Mouse (Mus musculus): ENCODE data around the gene Rasal3. TPM values are rescaled to one million over a fixed set of nuclear protein-coding genes. Genes with fewer than 3 reads are reported as not detected.

Rasal3 gene
- 3.5 and 3.6 TPM in 2 replicates for polyA plus RNA-seq (2015; fragmentation: Nextera tagmentation; extraction: Ambion mirVana)

DNA sequence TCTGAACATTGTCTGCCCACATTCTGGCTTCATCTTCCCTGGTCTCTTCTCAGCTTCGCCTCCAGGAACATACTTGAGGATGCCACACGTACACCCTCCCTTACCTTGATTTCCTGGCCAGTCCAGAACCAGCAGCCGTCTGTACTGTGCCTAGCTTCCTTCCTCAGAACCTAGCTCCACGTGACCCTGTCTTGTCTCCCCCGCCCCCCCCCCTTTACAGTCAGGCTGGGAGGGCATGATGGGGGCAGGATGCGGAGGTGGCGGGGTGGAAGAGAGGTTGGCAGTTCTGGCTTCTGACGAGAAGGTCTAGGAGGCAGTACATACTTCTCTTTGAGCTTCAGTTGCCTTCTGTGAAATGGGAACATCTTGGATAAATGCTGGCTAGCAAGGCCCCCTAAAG, at the start of gene Rasal3:
Gene Rasal3 (minus strand): TSS at position 167 of the 400 bp plus-strand sequence.
- Histone ChIP-seq H3K36me3 (no peaks in the 10 kb centered on the region), H3K9me3 (replicated peaks) (no peaks in the 10 kb centered on the region), H3K4me3 (replicated peaks) (peak within 1 kb of the TSS; percentile 59), H3K27ac (peak within 1 kb of the TSS; percentile 29), H3K27me3 (no peaks in the 10 kb centered on the region), H3K4me2 (peak within 1 kb of the TSS; percentile 71), H3K4me1 (replicated peaks) (peaks cover 26% of the 10 kb centered on the region), H3K9ac (peak within 1 kb of the TSS; percentile 66)
- DNase-seq (no peak), ATAC-seq (ENCODE audit: low read depth) (0 out of 2 replicates have a peak, but pooled peaks have one; percentile 47)
- WGBS (ENCODE audit: insufficient replicate concordance) = 29% methylated on average over 8 of the region's 8 CpGs

DNA sequence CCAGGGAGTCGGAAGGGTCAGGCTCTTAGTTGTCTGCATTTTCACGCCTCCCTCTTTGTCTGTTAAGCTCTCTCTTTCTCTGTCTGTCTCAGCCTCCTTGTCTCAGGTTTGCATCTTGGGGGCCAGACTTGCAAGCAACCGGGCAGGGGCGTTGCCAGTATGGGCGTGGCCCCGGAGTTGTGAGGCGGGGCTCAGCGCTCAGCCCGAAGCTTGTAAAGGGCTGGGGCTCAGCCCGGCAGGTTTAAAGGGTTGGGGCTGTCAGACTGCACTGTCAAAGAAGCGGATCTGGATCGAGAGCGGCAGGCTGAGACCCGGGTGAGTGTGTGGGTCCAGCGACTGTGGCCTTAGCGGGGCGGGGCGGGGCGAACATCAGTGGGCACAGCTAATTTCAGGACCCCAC, 49.1 kb upstream of the Rasal3 start, which contains the start of gene Cyp4f39:
Gene Cyp4f39 (plus strand): TSS at position 242 of the 400 bp plus-strand sequence.
- DNase-seq (peak; percentile 57), ATAC-seq (ENCODE audit: low read depth) (peak; percentile 66)
- Histone ChIP-seq H3K9ac (peak within 1 kb of the TSS; percentile 41), H3K4me3 (replicated peaks) (peak within 1 kb of the TSS; percentile 41), H3K36me3 (no peaks in the 10 kb centered on the region), H3K27me3 (peaks cover 36% of the 10 kb centered on the region), H3K4me2 (peak within 1 kb of the TSS; percentile 63), H3K4me1 (replicated peaks) (peaks cover 44% of the 10 kb centered on the region), H3K27ac (no peak within 1 kb of the TSS), H3K9me3 (replicated peaks) (no peaks in the 10 kb centered on the region; the same call in 1 of the 2 replicates)
- 3% methylated on average over 19 of the region's 19 CpGs for WGBS (ENCODE audit: insufficient replicate concordance)

DNA sequence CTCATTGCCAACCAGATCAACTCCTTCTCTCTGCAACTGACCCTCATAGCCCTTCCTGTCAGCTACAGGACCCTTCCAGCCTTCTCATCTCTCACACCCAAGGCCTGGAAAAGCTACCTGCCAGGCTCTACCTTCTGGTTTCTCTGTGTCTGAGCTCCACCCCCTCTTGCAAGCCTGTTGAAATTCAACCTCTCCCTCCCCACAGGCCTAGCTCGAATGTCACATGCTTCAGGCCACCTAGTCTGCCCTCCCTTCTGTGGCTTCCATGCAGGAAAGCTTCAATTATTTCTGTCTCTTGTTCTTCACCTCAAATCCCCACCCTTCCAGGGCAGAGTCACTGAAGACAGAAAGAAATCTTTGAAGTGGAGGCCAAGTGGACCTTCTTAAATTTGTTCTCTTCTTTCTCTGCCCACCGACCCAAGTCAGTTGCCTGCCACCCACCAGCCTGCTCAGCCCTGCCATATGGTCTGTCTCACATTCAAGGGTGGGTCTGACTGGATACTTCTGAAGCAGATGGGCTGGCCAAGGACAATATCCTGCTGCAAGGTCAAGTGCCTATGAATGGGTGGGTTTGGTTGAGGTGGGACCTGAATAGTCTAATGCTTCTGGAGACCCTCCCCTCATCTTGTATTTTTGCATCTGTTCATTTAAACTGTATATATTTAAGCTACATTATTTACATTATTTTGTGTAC, 47.6 kb upstream of the Rasal3 start:
- Histone ChIP-seq H3K9me3 (replicated peaks) (no peaks in the 10 kb centered on the region; the same call in 1 of the 2 replicates), H3K4me3 (replicated peaks) (no peak overlapping the region), H3K36me3 (no peaks in the 10 kb centered on the region), H3K9ac (no peak overlapping the region), H3K27me3 (peaks cover 36% of the 10 kb centered on the region), H3K4me1 (replicated peaks) (peaks cover 37% of the 10 kb centered on the region), H3K27ac (no peak overlapping the region), H3K4me2 (no peak overlapping the region)
- DNase-seq (no peak), ATAC-seq (ENCODE audit: low read depth) (no peak)
- WGBS (ENCODE audit: insufficient replicate concordance) = 38% methylated on average over 2 of the region's 2 CpGs

DNA sequence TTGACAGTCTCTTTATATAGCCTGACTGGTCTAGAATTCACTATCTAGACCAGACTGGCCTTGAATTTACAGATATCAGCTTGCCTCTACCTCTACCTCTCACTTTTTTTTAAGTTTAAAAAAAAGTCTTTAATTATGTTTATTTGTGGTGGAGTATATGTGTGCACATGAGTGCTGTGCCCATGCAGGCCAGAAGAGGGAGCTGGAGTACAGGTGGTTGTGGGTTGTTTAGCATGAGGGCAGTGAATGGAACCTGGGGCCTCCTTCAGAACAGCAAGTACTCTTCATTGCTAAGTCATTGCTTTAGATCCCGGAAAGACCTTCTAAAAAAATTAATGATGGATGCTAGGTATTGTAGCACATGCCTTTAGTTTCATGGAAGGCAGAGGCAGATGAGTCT, 45.7 kb upstream of the Rasal3 start:
- Histone ChIP-seq H3K9me3 (replicated peaks) (no peaks in the 10 kb centered on the region; the same call in 1 of the 2 replicates), H3K4me3 (replicated peaks) (no peak overlapping the region), H3K9ac (no peak overlapping the region), H3K36me3 (no peaks in the 10 kb centered on the region), H3K27ac (no peak overlapping the region), H3K4me1 (replicated peaks) (peaks cover 22% of the 10 kb centered on the region), H3K27me3 (peaks cover 29% of the 10 kb centered on the region), H3K4me2 (no peak overlapping the region)
- DNase-seq = no peak
- no peak for ATAC-seq (ENCODE audit: low read depth)
- WGBS (ENCODE audit: insufficient replicate concordance) = 69% methylated on average over 1 of the region's 1 CpGs

DNA sequence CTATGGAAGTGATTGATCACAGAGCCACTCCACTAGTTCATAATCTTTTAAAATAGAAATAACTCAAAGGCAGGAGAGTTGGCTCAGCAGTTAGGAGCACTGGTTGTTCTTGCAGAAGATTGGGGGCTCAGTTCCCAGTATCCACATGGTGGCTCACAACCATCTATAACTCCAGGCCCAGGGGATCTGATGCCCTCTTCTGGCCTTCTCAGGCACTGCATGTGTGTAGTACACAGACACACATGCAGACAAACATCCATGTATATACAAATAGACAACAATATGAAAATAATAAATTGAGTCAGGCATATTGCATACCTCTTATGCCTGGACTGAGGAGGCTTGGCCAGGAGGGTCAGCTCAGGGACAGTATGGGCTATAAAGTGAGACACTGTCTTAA, 43.8 kb upstream of the Rasal3 start:
- no peak overlapping the region for H3K4me2 ChIP-seq
- H3K27me3 ChIP-seq = peaks cover 19% of the 10 kb centered on the region
- no peak overlapping the region for H3K9ac ChIP-seq
- no peaks in the 10 kb centered on the region; the same call in 1 of the 2 replicates for H3K9me3 ChIP-seq (replicated peaks)
- H3K4me1 ChIP-seq (replicated peaks) = peaks cover 3% of the 10 kb centered on the region
- no peak overlapping the region for H3K4me3 ChIP-seq (replicated peaks)
- no peak for DNase-seq
- ATAC-seq (ENCODE audit: low read depth) = no peak
- no peaks in the 10 kb centered on the region for H3K36me3 ChIP-seq
- no peak overlapping the region for H3K27ac ChIP-seq

DNA sequence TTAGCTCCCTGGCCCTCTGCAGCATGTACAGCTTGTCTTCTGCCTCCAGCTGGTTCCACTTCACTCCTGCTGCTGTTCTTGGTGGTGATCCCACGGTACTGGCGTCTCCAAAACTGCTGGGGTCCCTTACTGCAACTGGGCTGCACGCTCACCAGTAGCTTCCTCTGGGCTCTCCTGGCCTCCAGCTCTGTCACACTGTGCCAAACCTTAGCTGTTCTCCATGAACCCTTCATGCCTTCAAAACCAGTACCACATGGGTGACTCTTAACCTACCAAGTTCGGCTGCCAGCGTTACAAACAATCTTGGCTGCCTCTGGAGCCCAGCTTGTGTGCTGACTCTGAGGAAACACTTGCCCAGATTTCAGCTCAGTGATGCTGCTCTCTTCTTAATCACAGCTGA, 41.6 kb upstream of the Rasal3 start:
- no peaks in the 10 kb centered on the region; the same call in 1 of the 2 replicates for H3K9me3 ChIP-seq (replicated peaks)
- no peak for ATAC-seq (ENCODE audit: low read depth)
- no peak overlapping the region for H3K9ac ChIP-seq
- WGBS (ENCODE audit: insufficient replicate concordance) = 60% methylated on average over 5 of the region's 5 CpGs
- peaks cover 12% of the 10 kb centered on the region for H3K27me3 ChIP-seq
- H3K27ac ChIP-seq = no peak overlapping the region
- no peak for DNase-seq
- no peak overlapping the region for H3K4me2 ChIP-seq
- no peak overlapping the region for H3K4me3 ChIP-seq (replicated peaks)
- no peaks in the 10 kb centered on the region for H3K4me1 ChIP-seq (replicated peaks)
- H3K36me3 ChIP-seq = no peaks in the 10 kb centered on the region

DNA sequence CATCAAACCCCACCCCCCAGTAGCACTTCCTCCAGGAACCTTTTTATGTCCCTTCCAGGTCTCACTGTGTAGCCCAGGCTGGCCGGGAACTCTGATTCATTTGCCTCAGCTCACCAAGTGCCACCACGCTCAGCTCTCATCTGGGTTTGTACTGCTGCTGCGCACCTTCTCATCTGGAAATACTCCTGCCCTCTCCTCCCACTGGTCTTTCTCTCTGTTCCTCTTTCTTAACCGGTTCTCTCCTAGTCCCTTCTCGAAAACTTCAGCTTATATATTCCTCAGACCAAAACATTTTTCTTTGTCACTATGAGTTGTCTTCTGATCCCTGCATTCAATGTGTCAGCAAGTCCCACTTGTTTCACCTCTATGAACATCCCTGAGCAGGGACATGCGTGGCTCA, 39.9 kb upstream of the Rasal3 start:
- Histone ChIP-seq H3K4me2 (no peak overlapping the region), H3K27me3 (peaks cover 8% of the 10 kb centered on the region), H3K4me1 (replicated peaks) (no peaks in the 10 kb centered on the region), H3K27ac (no peak overlapping the region), H3K9me3 (replicated peaks) (no peaks in the 10 kb centered on the region), H3K9ac (no peak overlapping the region), H3K4me3 (replicated peaks) (no peak overlapping the region), H3K36me3 (no peaks in the 10 kb centered on the region)
- ATAC-seq (ENCODE audit: low read depth) (no peak), DNase-seq (no peak)
- 41% methylated on average over 6 of the region's 6 CpGs for WGBS (ENCODE audit: insufficient replicate concordance)

DNA sequence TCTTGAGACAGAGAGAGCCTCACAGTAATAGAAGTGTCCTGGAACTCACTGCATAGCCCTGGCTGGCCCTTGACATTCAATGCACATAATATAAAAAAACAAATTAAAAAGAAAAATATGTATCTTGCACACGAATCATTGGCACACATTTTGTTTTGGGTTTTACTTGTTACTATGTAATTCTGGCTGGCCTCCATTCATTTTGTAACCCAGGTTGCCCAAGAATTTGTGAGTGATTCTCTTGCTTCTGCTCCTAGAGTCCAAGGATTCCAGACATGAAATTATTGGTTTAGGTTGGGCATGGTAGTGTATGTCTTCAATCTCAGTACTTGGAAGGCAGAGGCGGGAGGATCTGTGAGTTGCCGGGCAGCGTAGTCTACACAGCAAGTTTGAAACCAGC, 33.7 kb upstream of the Rasal3 start:
- ATAC-seq (ENCODE audit: low read depth) = no peak
- WGBS (ENCODE audit: insufficient replicate concordance) = 80% methylated on average over 4 of the region's 4 CpGs
- H3K27ac ChIP-seq = no peak overlapping the region

DNA sequence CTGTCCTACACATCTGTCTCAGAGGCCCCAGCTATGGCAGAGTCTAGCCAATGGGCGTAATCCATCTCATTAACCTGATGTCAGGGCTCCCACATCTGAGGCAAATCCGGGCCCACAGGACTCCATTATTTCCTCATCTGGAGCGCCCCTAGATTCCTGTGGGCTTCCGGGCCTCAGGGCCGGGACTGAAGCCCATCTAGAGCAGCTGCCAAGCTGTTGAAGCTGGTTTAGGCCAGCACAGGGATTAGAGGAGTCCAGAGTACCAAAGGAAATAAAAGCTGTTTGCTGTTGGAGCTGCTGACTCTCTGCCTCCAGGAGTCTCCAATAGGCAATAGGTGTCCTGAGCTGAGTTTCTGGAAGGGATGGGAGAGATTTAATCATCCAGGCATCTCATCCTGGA, 31.8 kb upstream of the Rasal3 start:
- WGBS (ENCODE audit: insufficient replicate concordance) = 56% methylated on average over 5 of the region's 5 CpGs

More for the DNA sequence above, 33.7 kb upstream of the Rasal3 start:
- DNase-seq = no peak
- H3K27me3 ChIP-seq = no peaks in the 10 kb centered on the region; the same call in 1 of the 2 replicates
- no peak overlapping the region for H3K4me2 ChIP-seq
- H3K36me3 ChIP-seq = no peaks in the 10 kb centered on the region
- H3K4me3 ChIP-seq (replicated peaks) = no peak overlapping the region
- H3K9ac ChIP-seq = no peak overlapping the region
- no peaks in the 10 kb centered on the region for H3K9me3 ChIP-seq (replicated peaks)
- H3K4me1 ChIP-seq (replicated peaks) = no peaks in the 10 kb centered on the region

DNA sequence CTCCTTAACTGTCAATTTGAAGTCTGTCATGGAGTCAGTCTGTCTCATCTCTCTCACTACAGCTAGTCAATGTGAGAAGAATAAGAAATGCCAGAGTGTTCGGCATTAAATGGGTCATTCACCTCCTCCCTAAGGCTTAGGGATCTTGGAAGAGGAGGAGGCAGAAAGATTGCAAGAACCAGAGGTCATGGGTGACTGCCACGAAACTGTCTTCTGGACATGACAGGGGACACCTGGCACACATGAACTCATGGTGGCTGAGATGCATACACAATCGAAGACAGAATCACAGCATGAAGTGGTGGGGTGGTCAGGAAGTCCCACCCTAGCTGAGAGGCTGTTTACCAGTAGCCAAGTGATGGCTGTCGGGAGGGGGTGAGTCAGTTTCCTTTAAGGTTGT, 30.9 kb upstream of the Rasal3 start:
- Histone ChIP-seq H3K27ac (no peak overlapping the region), H3K9ac (no peak overlapping the region), H3K9me3 (replicated peaks) (no peaks in the 10 kb centered on the region), H3K27me3 (no peaks in the 10 kb centered on the region), H3K36me3 (no peaks in the 10 kb centered on the region), H3K4me3 (replicated peaks) (no peak overlapping the region), H3K4me1 (replicated peaks) (no peaks in the 10 kb centered on the region), H3K4me2 (no peak overlapping the region)
- DNase-seq (no peak), ATAC-seq (ENCODE audit: low read depth) (no peak)
- 41% methylated on average over 4 of the region's 4 CpGs for WGBS (ENCODE audit: insufficient replicate concordance)

More for the DNA sequence above, 31.8 kb upstream of the Rasal3 start:
- H3K4me3 ChIP-seq (replicated peaks) = no peak overlapping the region
- H3K9ac ChIP-seq = no peak overlapping the region
- no peaks in the 10 kb centered on the region for H3K4me1 ChIP-seq (replicated peaks)
- H3K9me3 ChIP-seq (replicated peaks) = no peaks in the 10 kb centered on the region
- H3K27ac ChIP-seq = no peak overlapping the region
- H3K36me3 ChIP-seq = no peaks in the 10 kb centered on the region
- no peaks in the 10 kb centered on the region for H3K27me3 ChIP-seq
- ATAC-seq (ENCODE audit: low read depth) (no peak), DNase-seq (no peak)
- no peak overlapping the region for H3K4me2 ChIP-seq

DNA sequence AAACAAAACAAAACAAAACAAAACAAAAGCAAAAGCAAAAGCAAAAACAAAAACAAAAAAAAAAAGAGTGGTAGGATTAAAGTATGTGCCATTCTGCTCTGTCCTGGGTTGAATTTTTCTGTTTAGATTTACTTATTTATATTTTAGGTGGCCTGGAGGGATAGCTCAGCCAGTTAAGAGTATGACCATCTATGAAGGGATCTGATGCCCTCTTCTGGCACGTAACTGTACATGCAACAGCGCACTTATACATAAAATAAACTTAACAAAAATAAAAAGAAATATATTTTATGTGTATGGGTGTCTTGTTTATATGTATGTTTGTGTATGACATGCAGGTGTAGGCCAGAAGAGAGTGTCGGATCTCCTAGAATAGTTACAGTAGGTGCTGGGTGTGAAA, 28.6 kb upstream of the Rasal3 start:
- H3K4me3 ChIP-seq (replicated peaks) = no peak overlapping the region
- no peaks in the 10 kb centered on the region for H3K9me3 ChIP-seq (replicated peaks)
- H3K27me3 ChIP-seq = no peaks in the 10 kb centered on the region
- no peak overlapping the region for H3K4me2 ChIP-seq
- no peaks in the 10 kb centered on the region for H3K4me1 ChIP-seq (replicated peaks)
- H3K9ac ChIP-seq = no peak overlapping the region
- WGBS (ENCODE audit: insufficient replicate concordance) = 50% methylated on average over 3 of the region's 3 CpGs
- H3K36me3 ChIP-seq = no peaks in the 10 kb centered on the region
- ATAC-seq (ENCODE audit: low read depth) (no peak), DNase-seq (no peak)
- H3K27ac ChIP-seq = no peak overlapping the region

DNA sequence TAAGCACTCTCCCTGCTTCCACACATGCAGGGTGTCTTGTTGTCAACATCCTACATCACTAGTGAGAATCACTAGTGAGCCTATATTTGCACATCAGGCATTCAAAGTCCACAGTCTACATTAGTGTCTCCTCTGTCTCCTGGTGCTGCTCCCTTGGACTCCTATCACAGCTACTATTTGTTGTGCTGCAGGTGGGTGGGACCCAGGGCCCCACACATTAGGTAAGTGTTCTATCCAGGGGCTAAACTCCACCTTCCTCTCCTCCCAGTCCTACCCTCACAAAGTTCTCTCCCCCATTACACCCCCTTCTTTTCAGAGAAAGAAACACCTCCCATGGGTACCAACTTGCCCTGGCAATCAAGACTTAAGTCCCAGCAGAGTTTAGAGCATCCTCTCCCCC, 23.2 kb upstream of the Rasal3 start:
- no peaks in the 10 kb centered on the region for H3K36me3 ChIP-seq
- H3K4me1 ChIP-seq (replicated peaks) = peaks cover 3% of the 10 kb centered on the region
- H3K9ac ChIP-seq = no peak overlapping the region
- DNase-seq (no peak), ATAC-seq (ENCODE audit: low read depth) (peak; percentile 61)
- no peak overlapping the region for H3K4me3 ChIP-seq (replicated peaks)
- no peak overlapping the region for H3K27ac ChIP-seq
- no peaks in the 10 kb centered on the region for H3K27me3 ChIP-seq
- no peaks in the 10 kb centered on the region for H3K9me3 ChIP-seq (replicated peaks)
- H3K4me2 ChIP-seq = no peak overlapping the region

Data from liver, embryonic 13.5 days (tissue).